Mouse (Mus musculus): ENCODE data around the gene Kif5a. TPM values are rescaled to one million over a fixed set of nuclear protein-coding genes. Genes with fewer than 3 reads are reported as not detected.
A peak's percentile ranks its signal among the peaks of the same experiment; 100 is the strongest.

Gene Kif5a
- polyA plus RNA-seq, 1 experiment from 2014 or later: 0.70 TPM

DNA sequence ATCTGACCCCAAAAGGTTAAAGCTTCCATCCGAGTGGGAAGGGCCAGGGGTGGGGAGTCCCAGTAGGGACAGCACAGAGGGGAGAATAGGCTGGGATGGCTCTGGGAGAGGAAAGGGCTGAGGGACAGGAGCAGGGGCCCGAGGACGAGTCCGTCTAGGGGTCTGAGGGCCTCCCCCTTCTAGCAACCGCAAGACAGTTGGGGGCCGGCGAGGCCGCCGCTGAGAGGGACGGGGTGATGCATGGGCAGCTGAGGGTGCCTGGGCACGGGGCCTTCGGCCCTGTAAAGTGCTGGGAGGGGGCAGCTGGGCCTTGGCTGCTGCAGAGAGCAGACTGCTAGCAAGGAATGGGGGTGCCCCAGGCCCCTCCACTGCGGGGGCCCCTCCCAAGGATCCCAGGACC is 22.5 kb upstream of the Kif5a start:
- Histone ChIP-seq H3K4me2 (ENCODE audit: low read depth, low read length) (no peak overlapping the region), H3K27me3 (ENCODE audit: control insufficient read depth, insufficient read depth, low read length) (no peaks in the 10 kb centered on the region), H3K9me3 (replicated peaks; ENCODE audit: control insufficient read depth, low read length) (no peaks in the 10 kb centered on the region), H3K27ac (ENCODE audit: low read length) (no peak overlapping the region), H3K4me3 (ENCODE audit: low read length) (no peak overlapping the region), H3K9ac (ENCODE audit: low read length) (no peak overlapping the region; the same call in 1 of the 2 replicates), H3K36me3 (ENCODE audit: control insufficient read depth, insufficient read depth) (peaks cover 55% of the 10 kb centered on the region), H3K4me1 (ENCODE audit: control insufficient read depth, insufficient read depth, low read length) (peaks cover 35% of the 10 kb centered on the region)
- ATAC-seq (replicated peaks; ENCODE audit: extremely low read depth, insufficient read depth, low FRiP score): no peak
- WGBS: 85% methylated on average over 12 of the region's 13 CpGs

DNA sequence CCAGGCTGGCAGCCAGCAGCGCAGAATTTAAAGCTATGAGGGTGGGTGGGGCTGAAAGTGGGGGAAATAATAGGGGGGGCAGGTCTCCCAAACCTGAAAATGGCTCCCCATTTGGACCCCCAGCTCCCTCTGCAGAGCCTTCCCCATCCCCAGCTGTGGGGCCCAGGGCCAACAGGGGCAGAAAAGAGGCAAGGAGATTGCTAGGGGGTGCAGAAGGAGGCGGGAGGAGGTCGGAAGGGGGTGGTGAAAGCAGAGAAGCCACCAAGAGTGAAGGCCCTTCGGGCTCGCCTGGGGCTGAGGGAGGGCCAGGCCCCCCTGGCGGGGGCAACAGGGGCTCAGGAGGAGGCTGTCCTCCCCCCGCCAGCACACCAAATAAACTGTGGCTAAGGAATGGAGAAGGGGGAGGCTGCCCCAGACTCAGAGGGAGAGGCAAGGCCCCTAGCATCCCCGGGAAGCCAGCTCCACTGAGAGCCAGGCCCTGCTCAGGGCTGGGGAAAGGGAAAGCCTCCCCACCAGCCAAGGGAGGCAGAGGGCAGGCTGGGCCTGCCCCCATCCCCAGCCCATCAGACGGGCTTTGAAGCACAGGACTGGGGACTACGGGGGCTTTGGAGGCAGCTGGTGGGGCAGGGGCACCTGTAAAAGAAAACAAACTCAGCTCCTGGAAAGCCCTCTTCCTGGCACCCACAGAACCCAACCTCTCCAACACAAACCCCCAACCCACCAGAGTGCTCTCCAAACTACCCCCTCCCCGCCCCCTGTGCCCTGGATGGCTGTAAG is 21.8 kb upstream of the Kif5a start:
- peaks cover 61% of the 10 kb centered on the region for H3K36me3 ChIP-seq (ENCODE audit: control insufficient read depth, insufficient read depth)
- H3K4me3 ChIP-seq (ENCODE audit: low read length): no peak overlapping the region
- no peaks in the 10 kb centered on the region for H3K9me3 ChIP-seq (replicated peaks; ENCODE audit: control insufficient read depth, low read length)
- WGBS: 81% methylated on average over 11 of the region's 11 CpGs
- H3K27me3 ChIP-seq (ENCODE audit: control insufficient read depth, insufficient read depth, low read length): no peaks in the 10 kb centered on the region
- no peak overlapping the region for H3K27ac ChIP-seq (ENCODE audit: low read length)
- no peak overlapping the region for H3K9ac ChIP-seq (ENCODE audit: low read length)
- H3K4me1 ChIP-seq (ENCODE audit: control insufficient read depth, insufficient read depth, low read length): peaks cover 34% of the 10 kb centered on the region
- H3K4me2 ChIP-seq (ENCODE audit: low read depth, low read length): no peak overlapping the region
- no peak for ATAC-seq (replicated peaks; ENCODE audit: extremely low read depth, insufficient read depth, low FRiP score)

DNA sequence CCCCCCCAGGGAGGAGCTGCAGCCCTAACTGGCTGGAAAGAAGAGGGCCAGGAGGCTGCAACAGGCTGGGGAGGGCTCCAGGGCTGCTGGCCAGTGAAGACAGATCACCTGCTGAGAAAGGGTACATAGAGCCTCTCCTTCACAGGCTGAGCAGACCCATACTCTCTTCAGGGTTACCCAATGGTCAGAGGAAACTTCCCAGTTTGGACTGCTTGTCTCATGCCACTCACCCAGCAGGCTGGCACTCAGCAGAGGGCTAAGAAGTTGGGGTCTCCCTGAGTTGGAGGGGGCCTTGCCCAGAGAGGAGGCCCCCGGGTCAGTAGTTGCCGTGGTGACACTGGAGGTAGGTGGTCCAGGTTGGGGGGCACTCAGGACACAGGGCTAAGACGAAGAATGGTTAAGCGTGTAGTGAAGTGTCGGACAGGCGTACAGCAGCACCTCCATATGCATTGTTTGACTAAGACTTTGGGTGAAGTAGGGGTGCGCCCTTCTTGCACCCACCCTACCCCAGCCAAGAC is 21.0 kb upstream of the Kif5a start:
- Histone ChIP-seq H3K4me3 (ENCODE audit: low read length) (no peak overlapping the region), H3K9me3 (replicated peaks; ENCODE audit: control insufficient read depth, low read length) (no peaks in the 10 kb centered on the region), H3K27ac (ENCODE audit: low read length) (no peak overlapping the region), H3K27me3 (ENCODE audit: control insufficient read depth, insufficient read depth, low read length) (no peaks in the 10 kb centered on the region), H3K4me2 (ENCODE audit: low read depth, low read length) (no peak overlapping the region), H3K4me1 (ENCODE audit: control insufficient read depth, insufficient read depth, low read length) (peaks cover 28% of the 10 kb centered on the region), H3K36me3 (ENCODE audit: control insufficient read depth, insufficient read depth) (peaks cover 69% of the 10 kb centered on the region), H3K9ac (ENCODE audit: low read length) (no peak overlapping the region)
- ATAC-seq (replicated peaks; ENCODE audit: extremely low read depth, insufficient read depth, low FRiP score): no peak
- WGBS: 93% methylated on average over 7 of the region's 7 CpGs

DNA sequence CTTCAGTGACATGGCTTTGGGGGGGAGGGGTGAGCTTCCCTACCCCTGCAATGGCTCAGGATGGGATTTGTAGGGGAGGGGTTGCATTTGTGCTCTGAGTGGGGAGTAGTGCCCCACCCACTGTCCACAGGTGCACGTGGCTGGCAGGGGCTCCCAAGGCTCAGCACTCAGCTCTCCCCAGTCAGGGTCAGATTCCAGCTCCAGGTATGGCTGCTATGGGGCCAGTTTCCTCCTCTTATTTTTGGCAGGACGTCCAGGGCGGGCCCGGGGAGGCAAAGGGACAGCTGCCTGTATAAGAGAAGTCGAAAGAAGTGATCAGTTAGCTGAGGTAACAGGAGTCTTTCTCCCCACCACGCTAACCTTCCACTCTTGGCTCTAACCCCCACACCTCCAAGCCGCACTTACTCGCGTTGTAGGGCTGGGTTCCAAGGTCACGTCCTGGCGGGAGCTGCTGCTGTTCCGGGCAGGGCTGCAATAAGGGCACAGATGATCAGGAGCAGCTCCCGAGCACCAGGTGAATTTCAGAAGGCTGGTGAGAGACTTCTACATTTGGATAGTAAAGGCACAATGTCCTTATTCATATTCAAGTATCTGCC is 19.6 kb upstream of the Kif5a start:
- Histone ChIP-seq H3K4me2 (ENCODE audit: low read depth, low read length) (no peak overlapping the region), H3K4me1 (ENCODE audit: control insufficient read depth, insufficient read depth, low read length) (peaks cover 26% of the 10 kb centered on the region), H3K9ac (ENCODE audit: low read length) (peak overlapping the region; percentile 7; the same call in 1 of the 2 replicates), H3K9me3 (replicated peaks; ENCODE audit: control insufficient read depth, low read length) (no peaks in the 10 kb centered on the region), H3K36me3 (ENCODE audit: control insufficient read depth, insufficient read depth) (peaks cover 79% of the 10 kb centered on the region), H3K4me3 (ENCODE audit: low read length) (no peak overlapping the region), H3K27me3 (ENCODE audit: control insufficient read depth, insufficient read depth, low read length) (no peaks in the 10 kb centered on the region), H3K27ac (ENCODE audit: low read length) (peak overlapping the region; percentile 21; the same call in 1 of the 2 replicates)
- ATAC-seq (replicated peaks; ENCODE audit: extremely low read depth, insufficient read depth, low FRiP score): no peak
- 61% methylated on average over 13 of the region's 13 CpGs for WGBS

DNA sequence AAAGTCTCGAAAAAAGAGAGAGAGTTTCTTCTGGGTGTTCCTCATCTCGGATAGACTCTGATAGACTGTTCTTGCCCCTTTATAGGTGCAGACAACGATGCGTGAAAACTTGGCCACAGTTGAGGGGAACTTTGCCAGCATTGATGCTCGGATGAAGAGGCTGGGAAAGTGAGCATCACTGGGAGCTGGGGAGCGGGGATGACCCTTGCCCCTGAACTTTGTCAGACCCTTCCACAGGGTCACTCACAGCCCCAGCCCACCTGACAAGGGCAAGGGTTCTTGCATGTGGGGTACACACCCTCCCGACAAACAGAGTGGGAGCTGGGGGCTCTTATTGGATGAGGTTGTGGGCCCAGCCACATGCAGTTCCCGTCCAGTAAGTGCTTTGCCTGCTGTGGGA is 18.2 kb upstream of the Kif5a start:
- no peaks in the 10 kb centered on the region for H3K27me3 ChIP-seq (ENCODE audit: control insufficient read depth, insufficient read depth, low read length)

DNA sequence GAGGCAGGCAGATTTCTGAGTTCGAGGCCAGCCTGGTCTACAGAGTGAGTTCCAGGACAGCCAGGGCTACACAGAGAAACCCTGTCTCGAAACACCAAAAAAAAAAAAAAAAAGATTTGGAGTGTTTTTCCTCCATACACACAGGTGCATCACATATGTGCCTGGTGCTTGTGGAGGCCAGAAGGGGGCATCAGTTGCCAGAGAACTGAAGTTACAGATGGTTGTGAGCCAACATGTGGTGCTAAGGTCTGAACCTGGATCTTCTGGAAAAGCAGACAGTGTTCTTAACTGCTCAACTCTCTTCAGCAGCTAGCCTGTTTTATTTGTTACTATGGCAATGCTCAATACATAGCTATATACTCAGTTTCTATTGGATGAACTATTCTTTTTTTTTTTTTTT is 16.6 kb upstream of the Kif5a start:
- ATAC-seq (replicated peaks; ENCODE audit: extremely low read depth, insufficient read depth, low FRiP score): no peak
- H3K4me2 ChIP-seq (ENCODE audit: low read depth, low read length): no peak overlapping the region
- no peaks in the 10 kb centered on the region for H3K9me3 ChIP-seq (replicated peaks; ENCODE audit: control insufficient read depth, low read length)
- H3K27me3 ChIP-seq (ENCODE audit: control insufficient read depth, insufficient read depth, low read length): no peaks in the 10 kb centered on the region
- H3K9ac ChIP-seq (ENCODE audit: low read length): no peak overlapping the region
- 70% methylated on average over 2 of the region's 2 CpGs for WGBS
- H3K4me1 ChIP-seq (ENCODE audit: control insufficient read depth, insufficient read depth, low read length): peaks cover 6% of the 10 kb centered on the region; the same call in 1 of the 2 replicates
- no peak overlapping the region for H3K27ac ChIP-seq (ENCODE audit: low read length)
- peaks cover 86% of the 10 kb centered on the region for H3K36me3 ChIP-seq (ENCODE audit: control insufficient read depth, insufficient read depth)
- no peak overlapping the region for H3K4me3 ChIP-seq (ENCODE audit: low read length)

More for the DNA sequence above, 18.2 kb upstream of the Kif5a start:
- Histone ChIP-seq H3K9ac (ENCODE audit: low read length) (no peak overlapping the region), H3K36me3 (ENCODE audit: control insufficient read depth, insufficient read depth) (peaks cover 83% of the 10 kb centered on the region), H3K4me3 (ENCODE audit: low read length) (no peak overlapping the region), H3K27ac (ENCODE audit: low read length) (no peak overlapping the region), H3K4me2 (ENCODE audit: low read depth, low read length) (no peak overlapping the region), H3K9me3 (replicated peaks; ENCODE audit: control insufficient read depth, low read length) (no peaks in the 10 kb centered on the region), H3K4me1 (ENCODE audit: control insufficient read depth, insufficient read depth, low read length) (peaks cover 12% of the 10 kb centered on the region; the same call in 1 of the 2 replicates)
- no peak for ATAC-seq (replicated peaks; ENCODE audit: extremely low read depth, insufficient read depth, low FRiP score)
- 82% methylated on average over 8 of the region's 8 CpGs for WGBS

DNA sequence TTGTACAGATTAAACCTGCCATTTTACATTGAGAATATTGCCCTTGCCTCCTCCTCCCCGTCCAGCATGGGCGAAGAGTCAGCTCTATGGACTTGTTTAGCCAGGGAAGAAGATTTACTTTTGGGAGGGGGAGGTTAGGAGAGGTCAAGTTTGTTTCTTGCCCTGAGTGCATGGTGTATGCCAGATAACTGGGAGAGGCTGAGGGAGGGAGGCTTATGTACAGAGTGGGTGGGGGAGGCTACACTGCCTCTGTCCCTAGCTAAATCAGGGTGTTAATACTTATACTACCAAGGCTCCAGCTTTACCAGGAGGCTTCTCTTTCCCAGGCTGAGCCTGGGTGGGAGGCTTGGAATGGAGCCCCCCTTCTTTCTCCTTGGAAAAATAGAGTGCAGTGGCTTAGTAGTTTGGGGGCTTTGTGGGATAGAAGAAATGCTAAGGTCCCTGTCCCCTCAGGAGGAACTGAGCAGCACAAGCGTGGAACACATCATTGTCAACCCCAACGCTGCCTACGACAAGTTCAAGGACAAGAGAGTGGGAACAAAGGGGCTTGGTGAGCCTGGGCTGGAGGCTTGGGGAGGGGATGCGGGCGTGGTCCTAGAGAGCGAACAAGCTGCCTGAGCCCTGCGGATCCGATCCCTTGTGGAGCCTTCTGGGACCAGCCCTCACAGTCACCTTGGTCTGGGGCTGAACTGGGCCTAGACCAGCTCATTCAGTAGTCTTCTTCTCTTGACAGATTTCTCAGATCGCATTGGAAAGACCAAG is 11.3 kb upstream of the Kif5a start:
- ATAC-seq (replicated peaks; ENCODE audit: extremely low read depth, insufficient read depth, low FRiP score): no peak
- H3K27ac ChIP-seq (ENCODE audit: low read length): no peak overlapping the region
- peaks cover 69% of the 10 kb centered on the region for H3K36me3 ChIP-seq (ENCODE audit: control insufficient read depth, insufficient read depth)
- H3K9me3 ChIP-seq (replicated peaks; ENCODE audit: control insufficient read depth, low read length): no peaks in the 10 kb centered on the region
- no peak overlapping the region for H3K4me2 ChIP-seq (ENCODE audit: low read depth, low read length)
- 84% methylated on average over 11 of the region's 11 CpGs for WGBS
- H3K4me3 ChIP-seq (ENCODE audit: low read length): no peak overlapping the region
- H3K4me1 ChIP-seq (ENCODE audit: control insufficient read depth, insufficient read depth, low read length): peaks cover 3% of the 10 kb centered on the region; the same call in 1 of the 2 replicates
- no peaks in the 10 kb centered on the region for H3K27me3 ChIP-seq (ENCODE audit: control insufficient read depth, insufficient read depth, low read length)
- H3K9ac ChIP-seq (ENCODE audit: low read length): no peak overlapping the region

GRCm38 (mm10) chr10:127272371-127272770 is 9.2 kb upstream of the Kif5a start:
- H3K27me3 ChIP-seq (ENCODE audit: control insufficient read depth, insufficient read depth, low read length): no peaks in the 10 kb centered on the region
- peaks cover 53% of the 10 kb centered on the region for H3K36me3 ChIP-seq (ENCODE audit: control insufficient read depth, insufficient read depth)
- 87% methylated on average over 5 of the region's 5 CpGs for WGBS
- H3K27ac ChIP-seq (ENCODE audit: low read length): no peak overlapping the region
- H3K4me1 ChIP-seq (ENCODE audit: control insufficient read depth, insufficient read depth, low read length): peaks cover 17% of the 10 kb centered on the region
- no peak overlapping the region for H3K9ac ChIP-seq (ENCODE audit: low read length)
- no peaks in the 10 kb centered on the region for H3K9me3 ChIP-seq (replicated peaks; ENCODE audit: control insufficient read depth, low read length)
- no peak overlapping the region for H3K4me3 ChIP-seq (ENCODE audit: low read length)
- no peak for ATAC-seq (replicated peaks; ENCODE audit: extremely low read depth, insufficient read depth, low FRiP score)
- H3K4me2 ChIP-seq (ENCODE audit: low read depth, low read length): no peak overlapping the region
